Mouse (Mus musculus): Measurements from ENCODE around the gene Specc1l.
A peak's percentile ranks its signal among the peaks of the same experiment; 100 is the strongest.

Specc1l gene

GRCm38 (mm10) chr10:75227381-75227780 lies 15.5 kb downstream of the Specc1l start:
- no peak for DNase-seq

- no peak for DNase-seq
These were observed 18.7 kb downstream of the Specc1l start for GRCm38 (mm10) chr10:75230572-75230971.

- no peak for DNase-seq
These were observed 20.0 kb downstream of the Specc1l start for GRCm38 (mm10) chr10:75231876-75232275.

GRCm38 (mm10) chr10:75232612-75233155 lies 20.8 kb downstream of the Specc1l start:
- no peak for DNase-seq

GRCm38 (mm10) chr10:75233489-75233888 lies 21.6 kb downstream of the Specc1l start:
- DNase-seq: no peak

- DNase-seq: no peak
These were observed 23.9 kb downstream of the Specc1l start for GRCm38 (mm10) chr10:75235726-75236125.

GRCm38 (mm10) chr10:75236156-75236555 lies 24.3 kb downstream of the Specc1l start:
- no peak for DNase-seq

GRCm38 (mm10) chr10:75237166-75237565 lies 25.3 kb downstream of the Specc1l start:
- DNase-seq: no peak

- no peak for DNase-seq
These were observed 28.8 kb downstream of the Specc1l start for GRCm38 (mm10) chr10:75240583-75241250.

GRCm38 (mm10) chr10:75245806-75246205 lies 33.9 kb downstream of the Specc1l start:
- DNase-seq: no peak

GRCm38 (mm10) chr10:75246331-75246730 lies 34.5 kb downstream of the Specc1l start:
- DNase-seq: no peak

- DNase-seq: no peak
These were observed 39.1 kb downstream of the Specc1l start for GRCm38 (mm10) chr10:75251011-75251410.

GRCm38 (mm10) chr10:75252301-75253022 lies 40.6 kb downstream of the Specc1l start:
- DNase-seq: no peak

GRCm38 (mm10) chr10:75255091-75255490 lies 43.2 kb downstream of the Specc1l start:
- DNase-seq: no peak

GRCm38 (mm10) chr10:75257401-75257800 lies 45.5 kb downstream of the Specc1l start:
- DNase-seq: no peak

- DNase-seq: no peak
These were observed 46.4 kb downstream of the Specc1l start for GRCm38 (mm10) chr10:75258241-75258640.

GRCm38 (mm10) chr10:75261268-75261667 lies 49.4 kb downstream of the Specc1l start:
- no peak for DNase-seq

- DNase-seq: no peak
These were observed 53.2 kb downstream of the Specc1l start for GRCm38 (mm10) chr10:75264993-75265555.

GRCm38 (mm10) chr10:75273020-75273419 lies 61.1 kb downstream of the Specc1l start:
- DNase-seq: no peak

GRCm38 (mm10) chr10:75276427-75277013 lies 64.6 kb downstream of the Specc1l start:
- DNase-seq: no peak

GRCm38 (mm10) chr10:75277501-75277900 lies 65.6 kb downstream of the Specc1l start:
- no peak for DNase-seq

GRCm38 (mm10) chr10:75282648-75283047 lies 70.8 kb downstream of the Specc1l start:
- DNase-seq: peak; percentile 35 to 62

- no peak for DNase-seq
These were observed 71.9 kb downstream of the Specc1l start for GRCm38 (mm10) chr10:75283821-75284220.
